Mouse (Mus musculus): Measurements from ENCODE around the gene Hdac8.

Hdac8 gene

DNA sequence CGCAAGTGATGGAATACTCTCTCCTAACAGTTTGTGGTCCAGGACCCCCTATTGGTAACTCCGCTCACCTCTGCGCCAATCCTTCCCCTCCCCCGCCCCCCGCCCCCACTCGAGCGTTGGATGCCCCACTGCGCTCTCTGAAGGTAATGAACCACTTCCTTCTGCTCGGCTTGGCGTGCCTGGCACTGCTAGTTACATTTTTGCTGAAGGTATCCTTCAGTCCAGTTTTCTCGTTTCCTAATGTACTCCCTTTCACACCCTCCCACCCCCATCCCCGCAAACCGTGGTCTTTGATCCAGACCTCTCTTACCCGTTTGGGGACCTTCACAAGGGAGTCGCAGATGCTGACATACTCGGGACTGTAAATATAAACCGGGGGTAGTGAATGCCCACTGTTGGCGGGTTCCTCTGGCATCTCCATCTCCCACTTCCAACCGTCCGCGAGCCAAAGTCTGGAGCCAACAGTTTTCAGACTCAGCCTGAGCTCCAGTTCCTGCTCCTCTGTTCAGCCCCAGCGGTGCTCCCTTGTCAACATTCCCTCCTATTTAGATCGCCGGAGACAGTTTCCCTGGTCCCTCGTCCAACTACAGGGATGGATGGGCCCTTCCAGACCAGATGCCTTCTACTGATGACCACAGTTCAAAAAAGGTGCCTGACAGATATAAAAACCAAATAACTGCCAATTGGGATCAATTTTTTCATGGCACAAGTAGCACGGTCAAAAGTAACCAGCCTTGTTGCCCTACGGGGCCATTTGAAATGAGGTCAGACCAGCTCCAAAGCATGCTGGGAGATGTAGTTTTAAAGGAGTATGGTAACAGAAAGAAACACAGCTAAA is at the start of gene Hdac8:
TSS of gene Hdac8 (minus strand) at position 716 of the 838 bp plus-strand sequence.
- DNase-seq (ENCODE audit: low read depth, low spot score), result peak; percentile 50

DNA sequence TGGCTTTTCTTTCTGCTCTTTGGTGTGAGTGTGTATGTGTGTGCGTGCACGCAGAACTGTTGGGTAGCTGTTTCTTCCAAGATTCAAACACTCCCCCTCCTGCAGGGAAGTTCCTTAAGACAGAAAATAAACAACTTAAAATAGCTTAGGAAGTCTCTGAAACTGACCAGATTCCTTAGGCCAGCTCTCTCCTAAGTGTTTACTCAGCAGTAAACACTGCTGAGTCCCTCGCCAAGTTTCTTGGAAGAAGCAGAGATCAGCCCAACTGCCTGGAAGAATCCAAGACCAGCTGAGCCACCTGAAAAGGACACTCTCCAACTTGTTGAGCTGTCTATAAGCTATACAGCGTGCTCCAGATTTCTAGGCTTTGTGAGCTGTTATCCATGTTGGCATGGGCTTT is 4.0 kb upstream of the Hdac8 start:
- DNase-seq (ENCODE audit: low read depth, low spot score), result no peak

DNA sequence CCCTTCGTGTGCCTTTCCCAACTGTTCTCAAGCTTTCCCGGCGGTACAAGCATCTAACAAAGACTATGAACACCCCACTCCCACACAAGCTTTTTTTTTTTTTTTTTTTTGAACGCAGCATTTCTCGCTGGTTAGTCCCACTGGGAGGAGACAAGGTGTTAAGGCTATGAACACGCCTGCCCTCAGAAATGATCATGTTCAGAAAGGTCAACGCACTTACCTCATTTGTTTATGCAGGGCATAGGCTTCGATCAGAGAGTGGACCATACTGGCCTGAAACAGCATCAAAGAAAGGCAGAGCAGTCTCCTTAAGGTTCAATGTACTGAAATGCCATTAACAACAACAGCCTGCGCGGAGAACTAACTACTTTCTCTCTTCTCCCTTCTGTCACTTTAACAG is 980 bp downstream of the Hdac8 start:
- no peak for DNase-seq (ENCODE audit: low read depth, low spot score)

DNA sequence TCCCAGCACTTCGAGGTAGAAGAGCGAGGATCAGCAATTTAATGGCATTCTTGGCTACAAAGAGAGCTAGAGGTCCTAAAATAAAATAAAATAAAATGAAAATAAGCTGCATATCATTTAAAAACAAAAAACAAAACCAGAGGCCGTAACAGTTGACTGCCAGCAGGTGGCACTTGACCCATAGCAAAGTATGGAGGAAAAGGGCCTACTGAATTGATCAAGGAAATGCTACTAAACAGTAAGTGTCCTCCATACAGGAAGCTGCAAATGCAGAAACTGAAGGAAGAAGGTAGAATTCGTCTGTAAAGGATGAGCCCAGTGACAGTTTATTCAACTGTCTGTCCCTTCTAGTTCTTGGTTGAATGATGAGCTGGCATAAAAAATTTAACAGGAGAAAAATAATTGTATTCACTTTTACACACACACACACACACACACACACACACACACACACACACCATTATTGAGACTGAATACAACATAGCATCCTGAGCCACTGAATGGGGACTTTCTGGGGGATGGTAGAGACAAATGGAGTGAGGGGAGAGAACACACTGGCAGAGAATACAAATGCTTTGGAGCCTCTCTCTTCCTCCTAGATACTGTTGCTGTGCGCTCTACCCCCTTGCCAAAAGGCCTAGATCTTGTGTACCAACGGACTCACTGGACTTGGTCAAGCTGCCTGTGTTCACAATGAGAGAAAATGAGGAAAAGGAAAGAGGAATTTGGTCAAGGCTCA is 11.0 kb downstream of the Hdac8 start:
- DNase-seq (ENCODE audit: low read depth, low spot score), result peak; percentile 17

DNA sequence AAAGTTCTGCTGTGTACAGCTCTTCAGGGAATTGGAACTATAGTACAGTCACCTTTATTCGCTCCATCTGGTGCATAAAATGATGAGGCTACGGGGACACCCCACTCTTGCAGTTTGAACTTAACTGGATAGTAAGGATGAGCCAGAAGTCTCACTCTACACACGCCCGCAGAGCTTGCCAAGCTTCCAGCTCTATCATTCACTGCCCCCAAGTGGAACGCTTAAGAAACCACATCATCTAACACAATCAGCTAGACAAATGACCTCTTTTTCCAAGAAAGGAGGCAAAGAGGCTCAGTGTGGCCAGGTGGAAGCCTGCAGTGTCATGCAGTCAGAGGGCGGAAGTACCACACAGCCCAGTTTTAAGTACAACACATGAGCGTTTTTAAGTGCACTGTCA is 19.6 kb downstream of the Hdac8 start:
- peak; percentile 3 for DNase-seq (ENCODE audit: low read depth, low spot score)

DNA sequence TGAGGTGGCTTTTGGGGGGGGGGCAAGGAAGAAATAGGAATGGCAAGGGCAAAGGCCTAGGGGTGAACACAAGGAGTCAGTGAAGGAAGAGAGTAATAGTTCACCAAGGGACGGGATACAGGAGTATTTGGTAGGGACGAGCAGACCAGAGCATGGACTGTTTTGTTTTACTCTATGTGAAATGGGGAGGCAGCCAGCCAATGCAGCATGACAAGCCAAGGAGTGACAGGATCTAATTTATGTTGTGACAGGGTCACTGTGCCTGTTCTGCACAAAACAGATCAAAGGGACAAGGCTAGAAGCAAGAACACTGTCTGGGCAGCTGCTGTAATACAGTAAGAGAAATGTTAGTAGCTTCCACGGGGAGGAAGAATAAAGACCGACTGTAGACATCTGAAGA is 25.5 kb downstream of the Hdac8 start:
- DNase-seq (ENCODE audit: low read depth, low spot score), result no peak

DNA sequence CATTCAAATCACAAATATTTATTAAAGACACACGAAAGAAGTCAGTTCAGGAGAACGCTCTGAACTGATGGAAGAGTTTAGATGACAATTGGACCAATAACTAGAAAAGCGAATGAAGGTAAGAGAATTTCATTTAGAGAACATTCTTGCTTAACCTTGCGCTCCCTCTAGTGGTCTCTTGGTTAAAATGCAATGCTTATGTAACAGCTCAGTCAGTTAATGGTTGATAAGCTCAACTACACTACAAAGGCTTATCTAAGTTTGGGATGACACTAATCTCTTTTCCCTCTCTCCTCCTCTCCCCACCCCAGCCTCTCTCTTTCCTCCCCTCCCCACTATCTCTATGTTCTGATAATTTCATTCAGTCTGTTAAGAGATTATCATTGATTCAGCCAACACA is 26.2 kb downstream of the Hdac8 start:
- peak; percentile 40 for DNase-seq (ENCODE audit: low read depth, low spot score)

DNA sequence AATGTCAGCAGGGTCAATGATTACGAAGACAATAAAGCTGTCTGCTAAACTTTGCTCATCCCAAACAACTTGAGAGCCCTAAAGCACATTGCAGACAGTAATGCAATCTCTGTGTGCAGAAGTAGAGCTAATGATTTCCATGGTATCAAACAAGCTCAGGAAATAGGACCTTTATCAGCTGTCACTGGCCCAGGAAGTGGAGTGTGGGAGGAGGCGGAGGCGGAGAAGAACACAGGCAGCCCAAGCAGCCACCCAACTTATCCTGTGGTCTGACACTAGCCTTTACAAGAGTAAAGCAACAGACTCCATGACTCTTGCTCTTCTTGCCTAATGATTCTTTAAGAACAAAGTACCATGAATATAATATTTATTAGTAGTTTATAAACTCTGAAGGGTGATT is 26.7 kb downstream of the Hdac8 start:
- DNase-seq (ENCODE audit: low read depth, low spot score), result no peak

DNA sequence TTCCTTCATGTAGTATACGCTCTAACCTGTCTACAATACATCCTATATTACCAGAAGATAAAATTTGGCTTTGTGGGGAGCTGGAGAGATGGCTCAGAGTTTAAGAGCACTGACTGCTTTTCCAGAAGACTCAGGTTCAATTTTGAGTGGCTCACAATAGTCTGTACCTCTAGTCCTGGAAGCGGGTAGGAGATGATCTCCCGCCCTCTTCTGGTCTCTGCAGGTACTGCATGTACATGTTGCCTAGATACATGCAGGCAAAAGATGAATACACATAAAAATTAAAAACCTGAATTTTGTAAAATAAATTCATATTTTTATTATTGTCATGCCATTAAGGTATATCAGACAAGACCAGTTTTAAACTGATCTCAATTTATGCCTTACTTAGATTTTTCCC is 28.4 kb downstream of the Hdac8 start:
- DNase-seq (ENCODE audit: low read depth, low spot score), result peak; percentile 36

DNA sequence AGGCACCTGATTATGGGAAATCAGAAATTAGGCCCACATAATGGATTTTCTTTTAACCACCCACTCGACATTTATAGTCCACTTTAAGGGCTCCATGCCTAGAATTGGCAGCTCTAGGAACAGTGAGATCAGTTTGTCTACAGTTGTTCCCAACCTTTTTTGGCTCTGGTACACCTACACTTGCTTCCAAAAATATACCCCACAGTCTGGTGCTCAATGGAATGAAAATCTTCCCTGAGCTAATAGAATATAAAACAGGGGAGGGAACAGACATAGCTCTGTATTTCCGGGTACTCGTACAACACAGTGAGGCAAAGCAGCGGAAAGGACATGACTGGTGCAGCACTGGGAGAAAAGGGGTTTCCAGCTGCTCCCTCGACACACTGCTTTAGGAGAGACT is 29.6 kb downstream of the Hdac8 start:
- no peak for DNase-seq (ENCODE audit: low read depth, low spot score)

DNA sequence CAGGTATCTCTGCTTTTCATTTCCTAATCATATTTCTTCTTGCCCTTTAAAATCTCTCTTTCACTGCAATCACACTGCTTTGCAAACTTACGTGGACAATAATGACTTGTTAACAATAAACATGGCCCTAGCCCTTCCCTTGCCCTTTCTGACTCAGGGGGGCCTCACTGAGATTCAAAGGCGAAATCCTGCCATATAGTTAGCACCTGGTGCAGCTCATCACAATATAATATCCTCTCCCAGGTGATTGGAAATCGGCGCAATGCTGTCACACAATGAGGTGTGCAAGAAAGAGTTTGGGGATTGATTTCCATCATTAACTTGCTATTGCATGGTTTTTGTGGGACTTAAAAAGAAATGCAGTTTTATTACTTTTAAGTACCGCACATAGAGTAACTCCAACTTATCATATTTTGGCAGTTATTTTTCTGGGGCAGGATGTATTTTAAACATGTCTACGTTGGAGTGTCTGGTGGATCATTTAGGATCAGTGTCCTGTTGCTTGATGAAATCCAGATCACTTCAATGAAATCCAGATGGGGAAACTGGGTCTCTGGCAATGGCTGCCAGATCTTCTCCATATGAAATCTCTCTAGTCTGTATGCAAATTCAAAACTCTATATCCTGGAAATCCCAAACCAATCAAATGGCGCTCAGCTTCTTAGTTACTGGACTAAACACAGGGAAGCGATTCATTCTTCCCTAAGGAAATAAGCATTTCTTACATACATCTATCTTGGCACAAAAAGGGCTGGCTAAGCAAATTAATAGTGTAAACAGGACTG is 86.6 kb downstream of the Hdac8 start:
- DNase-seq (ENCODE audit: low read depth, low spot score), result no peak

DNA sequence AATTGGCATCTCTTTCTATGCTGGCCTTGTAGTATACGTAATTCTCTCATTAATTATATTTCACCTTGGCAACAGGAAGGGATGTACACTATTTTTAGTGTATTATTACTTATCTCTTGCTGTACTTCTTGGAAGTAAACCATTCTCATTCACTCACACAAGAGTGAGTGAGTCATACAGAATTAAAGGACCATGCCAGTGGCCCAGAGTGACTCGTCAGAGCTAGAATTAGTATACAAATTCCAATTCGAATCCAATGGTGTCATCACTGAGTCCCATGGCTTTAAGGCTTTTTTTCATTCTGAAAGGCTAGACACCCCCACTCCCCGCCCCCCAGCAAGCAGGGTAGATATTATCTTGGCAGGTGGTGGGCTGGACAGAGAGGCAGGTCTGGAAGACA is 88.2 kb downstream of the Hdac8 start:
- no peak for DNase-seq (ENCODE audit: low read depth, low spot score)

DNA sequence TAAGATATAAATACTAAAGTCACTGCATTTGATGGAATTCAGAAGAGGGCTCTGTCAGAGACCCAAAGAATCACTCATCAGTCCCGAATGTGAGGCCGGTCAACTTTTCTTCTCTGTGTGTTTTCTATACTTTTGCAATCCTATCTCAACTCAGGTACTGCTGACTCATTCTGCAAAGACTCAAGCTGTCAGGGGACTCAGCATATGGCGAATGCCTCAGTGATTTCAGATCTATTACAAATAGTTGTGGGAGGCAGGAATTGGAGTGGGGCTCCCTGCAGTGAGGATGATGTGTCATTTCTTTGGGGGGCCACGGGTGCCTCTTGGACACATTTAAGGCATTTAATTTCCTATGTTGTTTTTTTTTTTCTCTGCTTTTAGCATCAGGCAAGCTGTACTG is 88.8 kb downstream of the Hdac8 start:
- no peak for DNase-seq (ENCODE audit: low read depth, low spot score)

DNA sequence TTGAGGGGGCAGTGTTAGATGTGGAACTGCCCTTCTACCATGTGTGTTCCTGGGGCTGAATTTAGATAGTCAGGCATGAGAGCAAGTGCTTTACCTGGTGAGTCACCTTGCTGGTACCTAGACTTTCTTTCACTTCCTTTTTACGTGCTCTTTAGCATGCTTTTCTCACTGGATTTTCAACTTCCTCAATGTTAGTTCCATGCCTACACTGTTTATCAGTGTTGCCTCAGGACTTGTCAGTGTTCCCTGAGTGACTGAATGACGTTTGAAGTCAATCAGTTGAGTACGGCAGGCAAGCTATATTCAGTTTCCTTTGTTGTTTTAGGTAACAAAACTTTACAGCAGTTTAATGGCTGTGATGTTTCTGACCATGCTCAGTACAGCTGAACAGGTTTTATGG is 120.4 kb downstream of the Hdac8 start:
- DNase-seq (ENCODE audit: low read depth, low spot score), result no peak

DNA sequence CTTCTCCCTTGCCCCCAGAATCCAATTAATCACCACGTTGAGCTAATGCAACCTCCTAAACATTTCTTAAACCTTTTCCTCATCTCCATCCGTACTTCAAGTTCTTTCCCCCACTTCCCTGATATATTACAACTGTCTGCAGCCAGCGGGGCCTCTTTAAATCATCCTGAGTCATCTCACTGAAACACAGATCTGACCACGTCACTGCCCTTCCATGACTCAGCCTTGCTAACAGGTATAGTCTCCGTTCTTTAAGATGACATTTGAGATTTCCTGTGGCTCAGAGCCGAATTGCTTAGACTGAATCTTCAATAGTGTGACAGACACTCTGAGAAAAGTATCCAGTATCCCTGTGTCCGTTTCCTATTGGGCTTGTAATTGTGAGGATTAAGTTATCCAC is 122.0 kb downstream of the Hdac8 start:
- no peak for DNase-seq (ENCODE audit: low read depth, low spot score)

DNA sequence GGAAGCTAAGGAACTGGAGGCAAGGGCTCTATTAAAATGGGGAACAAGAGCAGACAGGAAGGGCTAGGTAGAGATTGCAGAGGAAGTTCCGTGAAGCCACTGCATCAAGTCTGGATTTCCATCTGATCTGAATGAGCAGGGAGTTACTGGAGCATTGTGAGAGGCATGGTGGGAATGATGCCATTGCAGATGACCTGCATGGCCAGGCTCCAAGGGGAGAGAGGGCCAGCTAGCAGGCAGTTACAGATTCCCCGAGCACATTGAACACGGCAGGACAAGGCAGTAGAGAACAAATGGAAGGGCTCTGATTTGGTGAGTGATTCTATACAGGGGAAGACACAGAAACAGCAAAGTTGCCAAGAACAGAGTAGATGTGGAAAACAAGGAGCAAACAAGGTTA is 138.6 kb downstream of the Hdac8 start:
- no peak for DNase-seq (ENCODE audit: low read depth, low spot score)

DNA sequence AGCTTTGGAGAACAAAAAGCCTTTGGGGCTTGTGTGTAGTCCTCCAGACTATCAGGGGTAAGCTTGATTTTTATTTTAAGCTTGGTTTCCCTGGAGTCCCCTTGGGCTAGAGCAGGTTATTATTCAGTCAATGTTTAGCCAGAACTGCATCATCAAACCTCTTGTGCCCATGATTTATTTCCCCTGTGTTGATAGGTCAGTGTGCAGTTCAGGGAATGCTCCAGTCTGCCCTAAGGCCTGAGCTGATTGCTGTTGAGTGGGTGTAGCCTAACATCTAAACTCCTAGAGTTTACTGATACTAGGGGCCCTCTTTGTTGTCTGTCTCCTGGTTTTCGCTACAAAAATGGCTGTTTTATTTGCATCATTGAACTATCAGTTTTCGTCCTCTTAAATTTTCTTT is 142.9 kb downstream of the Hdac8 start:
- no peak for DNase-seq (ENCODE audit: low read depth, low spot score)

DNA sequence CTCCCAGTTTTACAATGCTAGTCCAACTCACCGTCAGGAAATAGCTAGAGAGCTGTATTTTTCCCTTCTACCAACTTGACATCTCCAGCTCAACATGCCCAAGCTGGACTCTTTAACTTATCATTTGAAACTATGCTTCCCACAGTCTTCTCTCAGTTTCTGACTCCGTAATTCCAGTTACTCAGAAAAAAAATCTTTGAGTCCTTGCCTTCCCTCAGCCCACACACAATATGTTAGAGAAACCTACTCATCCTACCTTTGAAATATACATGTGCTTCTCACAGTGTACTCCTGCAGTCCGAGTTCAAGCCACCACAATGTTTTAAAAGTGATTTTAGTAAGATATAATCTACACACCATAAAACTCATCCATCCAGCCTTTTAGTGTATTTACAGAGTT is 151.7 kb downstream of the Hdac8 start:
- DNase-seq (ENCODE audit: low read depth, low spot score), result no peak

DNA sequence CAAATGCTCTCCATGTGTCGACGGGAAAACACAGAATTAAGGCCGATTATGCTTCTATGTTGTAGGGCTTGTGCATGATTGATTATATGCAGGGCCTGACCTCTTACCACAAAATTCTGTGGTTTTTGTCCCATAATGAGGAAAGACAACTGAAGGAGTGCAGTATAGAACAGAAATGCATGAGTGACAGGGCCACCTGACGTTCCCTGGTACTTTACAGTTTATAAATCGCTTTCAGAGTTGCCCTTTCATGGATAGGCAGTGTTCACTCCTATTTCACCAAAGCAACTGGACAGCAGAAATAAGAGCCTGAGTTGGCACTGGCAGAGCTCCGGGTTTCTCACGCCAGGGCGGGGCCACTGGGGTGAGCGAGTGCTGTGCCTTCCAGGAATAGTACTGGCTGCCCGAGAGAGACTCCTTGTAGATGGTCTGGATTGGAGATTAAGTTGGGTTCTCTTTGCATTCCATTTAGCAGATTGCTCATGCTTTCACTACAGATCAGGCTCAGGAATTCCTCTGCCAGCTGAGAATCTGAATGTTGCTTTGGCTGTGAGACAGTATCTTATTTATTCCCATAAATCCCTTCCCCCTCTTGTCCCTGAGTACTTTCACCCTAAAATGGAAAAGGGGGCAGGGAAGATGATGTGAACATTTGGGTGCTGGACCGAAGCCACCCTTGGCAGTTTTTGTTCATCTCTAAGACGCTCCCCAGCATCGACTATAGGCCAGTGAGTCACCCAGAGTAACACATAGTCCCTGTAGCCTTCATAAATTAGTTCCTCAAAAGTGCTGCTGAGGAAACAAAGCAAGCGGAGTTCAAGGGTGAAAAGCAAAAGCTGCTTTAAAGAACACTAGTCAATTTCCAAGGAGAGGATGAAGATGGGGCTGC is 155.1 kb downstream of the Hdac8 start:
- DNase-seq (ENCODE audit: low read depth, low spot score), result no peak

DNA sequence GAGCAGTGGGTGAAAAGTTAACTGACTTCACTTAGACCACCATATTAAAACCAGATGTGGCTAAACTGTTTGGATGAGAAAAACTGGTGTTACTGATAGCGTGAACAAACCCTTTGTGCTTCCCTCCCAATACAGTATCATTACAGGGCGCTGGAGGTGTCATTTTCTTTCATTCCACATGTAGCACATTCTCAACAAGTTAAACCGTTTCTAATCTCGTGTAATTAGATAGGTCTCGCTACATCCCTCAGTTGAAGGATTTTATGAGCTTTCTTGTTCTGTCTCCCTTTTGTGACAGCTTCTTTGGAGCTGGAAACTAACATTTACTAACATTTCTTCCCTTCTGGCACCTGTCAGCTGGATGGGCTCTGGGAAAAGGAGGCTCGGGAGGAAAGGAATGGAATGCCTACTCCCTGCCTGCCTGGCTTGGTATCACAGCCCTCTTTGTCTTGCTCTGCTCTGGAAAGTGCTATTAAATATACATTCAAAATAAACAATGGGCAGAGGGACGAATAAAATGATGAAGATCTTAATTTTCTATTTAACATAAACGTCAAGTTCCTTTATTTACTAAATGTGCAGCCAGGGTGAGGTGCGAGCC is 156.2 kb downstream of the Hdac8 start:
- DNase-seq (ENCODE audit: low read depth, low spot score), result no peak

DNA sequence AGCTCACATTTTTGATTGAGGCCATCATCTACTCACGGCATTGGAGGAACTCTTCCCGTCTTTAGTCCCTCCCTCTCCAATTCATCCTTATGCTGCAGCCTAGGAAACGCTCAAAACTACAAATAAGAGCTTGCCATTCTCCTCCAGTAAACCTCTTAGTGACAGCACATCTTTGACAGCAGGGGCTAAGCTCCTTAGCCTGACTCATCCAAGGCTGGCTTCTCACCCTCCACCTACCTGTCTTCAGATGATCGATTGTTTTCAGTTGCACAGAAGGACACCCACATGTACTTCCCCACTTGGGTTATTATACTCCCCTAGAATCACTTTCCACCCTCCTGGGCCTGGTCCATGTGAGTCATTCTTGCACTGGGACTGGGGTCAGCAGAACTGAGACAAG is 163.5 kb downstream of the Hdac8 start:
- no peak for DNase-seq (ENCODE audit: low read depth, low spot score)

Measured in ES-CJ7 (cell line).